Mouse (Mus musculus) liver, postnatal 0 days (tissue): ENCODE measurements around the gene Eml5. TPM values are rescaled to one million over a fixed set of nuclear protein-coding genes. Genes with fewer than 3 reads are reported as not detected.
A peak's percentile ranks its signal among the peaks of the same experiment; 100 is the strongest.

Experiments
- ATAC-seq: fragments of 200-750 bp; cut with Nextera tagmentation; 2 replicates; pipeline ENCODE4 v1.8.0; 2017; ENCODE audit warnings: mild to moderate bottlenecking, moderate library complexity
- DNase-seq: peaks from one replicate; pipeline ENCODE4 v3.0.0-alpha.2; 2016
- H3K27ac ChIP-seq: fragments of 300-500 bp; sonication (generic); 2 replicates; pipeline ENCODE4 v1.5.1; 2014; ENCODE audit warnings: antibody characterized with exemption, moderate library complexity, mild to moderate bottlenecking, low read depth
- H3K27me3 ChIP-seq: fragments of 300-500 bp; sonication (generic); 2 replicates; pipeline ENCODE4 v1.6.1; 2014; ENCODE audit warnings: low read length, control low read depth, mixed read lengths; ENCODE audit not compliant: insufficient read depth
- H3K36me3 ChIP-seq: fragments of 300-500 bp; sonication (generic); replicated peaks from 2 replicates; pipeline ENCODE4 v1.6.1; 2014; ENCODE audit warnings: mild to moderate bottlenecking, control low read depth, low read length, moderate library complexity, mixed read lengths; ENCODE audit not compliant: insufficient read depth
- H3K4me1 ChIP-seq: fragments of 300-500 bp; sonication (generic); 2 replicates; pipeline ENCODE4 v1.6.1; 2014; ENCODE audit warnings: antibody characterized with exemption, mild to moderate bottlenecking, control low read depth; ENCODE audit not compliant: insufficient read depth
- H3K4me2 ChIP-seq: fragments of 300-500 bp; sonication (generic); 2 replicates; pipeline ENCODE4 v1.6.1; 2014; ENCODE audit warnings: low read depth, mild to moderate bottlenecking, low read length, moderate library complexity, mixed read lengths
- H3K4me3 ChIP-seq: fragments of 300-500 bp; sonication (generic); 2 replicates; pipeline ENCODE4 v1.5.1; 2014; ENCODE audit warnings: low read depth, low read length
- H3K9ac ChIP-seq: fragments of 300-500 bp; sonication (generic); replicated peaks from 2 replicates; pipeline ENCODE4 v1.6.1; 2014; ENCODE audit warnings: mild to moderate bottlenecking, moderate library complexity
- H3K9me3 ChIP-seq: fragments of 300-500 bp; sonication (generic); 2 replicates; pipeline ENCODE4 v1.6.1; 2016; ENCODE audit warnings: mild to moderate bottlenecking, control low read depth, low read length, mixed read lengths
- CTCF ChIP-seq: sonication (generic); IDR thresholded peaks from 2 replicates; pipeline ENCODE4 v1.5.1; 2016; ENCODE audit warnings: antibody characterized with exemption, low read depth
- EP300 ChIP-seq: IDR thresholded peaks from 2 replicates; pipeline ENCODE4 v1.6.1; 2016; ENCODE audit warnings: antibody characterized with exemption, low read depth, mild to moderate bottlenecking
- WGBS: fragments of 180-500 bp; shearing (Covaris S2); extraction: QIAGEN DNeasy Blood & Tissue Kit; methylation state at CpG from one replicate; pipeline ENCODE4 v1.1.7; 2014; ENCODE audit not compliant: insufficient replicate concordance; 5-methylcytosine and 5-hydroxymethylcytosine counted together
- polyA plus RNA-seq: library from polyadenylated mRNA; unstranded; fragments of >200 nt; fragmentation: Nextera tagmentation; extraction: Ambion mirVana; gene quantifications from 2 replicates; pipeline ENCODE4 v1.2.1, GENCODE M21; 2015

Eml5 gene
- polyA plus RNA-seq, 1 experiment from 2014 or later, result 0.65 TPM

- Histone ChIP-seq H3K36me3 (no peaks in the 10 kb centered on the region), H3K4me1 (no peaks in the 10 kb centered on the region), H3K9me3 (no peaks in the 10 kb centered on the region), H3K4me3 (no peak overlapping the region), H3K27me3 (no peaks in the 10 kb centered on the region), H3K27ac (no peak overlapping the region), H3K9ac (no peak overlapping the region), H3K4me2 (no peak overlapping the region)
- TF ChIP-seq EP300 (no peak), CTCF (no peak)
- DNase-seq (no peak), ATAC-seq (no peak)
- 64% methylated on average over 2 of the region's 2 CpGs for WGBS
These were observed 26.1 kb downstream of the Eml5 start for GRCm38 (mm10) chr12:98875216-98875615.

DNA sequence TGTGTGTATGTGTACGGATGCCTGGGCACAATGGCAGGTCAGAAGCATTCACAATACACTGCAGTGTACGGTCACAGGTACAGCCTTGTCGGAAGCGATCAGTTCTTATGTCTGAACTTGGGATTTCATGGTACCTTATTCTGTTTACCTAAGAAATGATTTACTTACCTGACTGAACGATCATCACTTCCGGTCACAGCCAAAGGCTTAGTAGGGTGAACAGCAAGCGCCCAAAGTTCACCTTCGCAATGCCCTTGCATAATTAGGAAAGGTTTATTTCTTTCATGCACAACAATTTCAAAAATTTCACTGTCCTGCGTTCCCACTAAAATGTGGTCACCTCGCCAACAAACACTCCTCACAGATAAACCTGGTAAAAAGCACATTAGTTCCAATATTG is 28.4 kb downstream of the Eml5 start:
- no peaks in the 10 kb centered on the region for H3K36me3 ChIP-seq
- no peaks in the 10 kb centered on the region for H3K9me3 ChIP-seq
- DNase-seq (no peak), ATAC-seq (no peak)
- WGBS, result 82% methylated on average over 10 of the region's 10 CpGs
- no peaks in the 10 kb centered on the region for H3K4me1 ChIP-seq
- no peak overlapping the region for H3K4me3 ChIP-seq
- no peak overlapping the region for H3K4me2 ChIP-seq
- H3K27ac ChIP-seq, result no peak overlapping the region
- TF ChIP-seq EP300 (no peak), CTCF (no peak)
- no peaks in the 10 kb centered on the region for H3K27me3 ChIP-seq
- H3K9ac ChIP-seq, result no peak overlapping the region

DNA sequence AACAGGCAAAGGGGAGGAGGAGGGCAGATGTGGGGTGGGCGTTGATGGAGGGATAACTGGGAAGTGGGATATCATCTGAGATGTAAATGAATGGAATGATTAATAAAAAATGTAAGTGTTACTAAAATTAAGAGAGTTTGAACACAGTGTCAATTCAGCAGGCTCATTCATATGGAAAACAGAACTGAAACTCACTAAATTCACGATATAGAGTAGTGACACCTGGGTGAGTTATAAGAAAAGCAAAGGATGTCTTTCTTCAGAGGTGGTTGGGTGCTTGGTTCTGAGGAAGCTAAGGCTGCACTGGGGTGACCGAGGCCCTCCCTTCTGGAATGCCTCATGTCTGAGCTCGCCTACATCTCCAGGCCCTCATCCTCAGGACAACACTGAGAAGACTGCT is 37.8 kb downstream of the Eml5 start:
- Histone ChIP-seq H3K4me2 (no peak overlapping the region), H3K9me3 (peaks cover 2% of the 10 kb centered on the region; the same call in 1 of the 2 replicates), H3K9ac (no peak overlapping the region), H3K4me3 (no peak overlapping the region), H3K4me1 (no peaks in the 10 kb centered on the region), H3K27ac (no peak overlapping the region), H3K27me3 (no peaks in the 10 kb centered on the region), H3K36me3 (no peaks in the 10 kb centered on the region)
- DNase-seq (no peak), ATAC-seq (no peak)
- WGBS, result 68% methylated on average over 4 of the region's 4 CpGs
- TF ChIP-seq EP300 (no peak), CTCF (no peak)

DNA sequence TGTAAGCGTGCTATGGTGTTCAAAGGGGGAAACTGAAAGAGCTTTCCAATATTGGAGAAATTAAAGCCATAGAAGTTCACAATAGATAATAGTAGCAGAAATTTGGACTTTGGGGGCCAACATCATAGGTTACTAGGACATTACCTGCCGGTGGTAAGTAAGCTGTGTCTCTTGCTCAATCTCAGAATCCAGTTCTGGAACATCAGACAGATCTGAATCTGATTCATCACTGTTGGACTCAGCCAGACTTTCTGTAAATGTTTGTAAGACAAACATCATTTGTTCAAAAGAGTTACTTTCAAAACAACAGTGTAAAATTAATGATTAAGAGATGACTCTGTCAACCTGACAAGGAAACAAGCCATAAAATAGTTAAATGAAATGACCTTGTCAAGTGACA is 41.0 kb downstream of the Eml5 start:
- Histone ChIP-seq H3K9me3 (peaks cover 2% of the 10 kb centered on the region; the same call in 1 of the 2 replicates), H3K36me3 (no peaks in the 10 kb centered on the region), H3K4me2 (no peak overlapping the region), H3K27me3 (no peaks in the 10 kb centered on the region), H3K4me1 (no peaks in the 10 kb centered on the region), H3K27ac (no peak overlapping the region), H3K9ac (no peak overlapping the region), H3K4me3 (no peak overlapping the region)
- no peak for DNase-seq
- ATAC-seq, result peak; percentile 88
- no peak for TF ChIP-seq CTCF
- no peak for TF ChIP-seq EP300
- WGBS, result 62% methylated on average over 2 of the region's 2 CpGs

- Histone ChIP-seq H3K4me3 (no peak overlapping the region), H3K27ac (no peak overlapping the region), H3K9me3 (no peaks in the 10 kb centered on the region), H3K9ac (no peak overlapping the region), H3K4me2 (no peak overlapping the region), H3K27me3 (no peaks in the 10 kb centered on the region), H3K36me3 (no peaks in the 10 kb centered on the region), H3K4me1 (no peaks in the 10 kb centered on the region)
- 19% methylated on average over 3 of the region's 3 CpGs for WGBS
- no peak for ATAC-seq
- peak; percentile 66 for DNase-seq
- TF ChIP-seq CTCF, result peak; percentile 72
- TF ChIP-seq EP300, result no peak
These were observed 50.5 kb downstream of the Eml5 start for GRCm38 (mm10) chr12:98850767-98851166.

- Histone ChIP-seq H3K27ac (no peak overlapping the region), H3K4me1 (no peaks in the 10 kb centered on the region), H3K27me3 (no peaks in the 10 kb centered on the region), H3K9me3 (no peaks in the 10 kb centered on the region), H3K9ac (no peak overlapping the region), H3K4me2 (no peak overlapping the region), H3K36me3 (no peaks in the 10 kb centered on the region; the same call in 1 of the 2 replicates), H3K4me3 (no peak overlapping the region)
- ATAC-seq (no peak), DNase-seq (no peak)
- 84% methylated on average over 3 of the region's 3 CpGs for WGBS
- TF ChIP-seq CTCF (no peak), EP300 (no peak)
These were observed 56.5 kb downstream of the Eml5 start for GRCm38 (mm10) chr12:98844774-98845173.

DNA sequence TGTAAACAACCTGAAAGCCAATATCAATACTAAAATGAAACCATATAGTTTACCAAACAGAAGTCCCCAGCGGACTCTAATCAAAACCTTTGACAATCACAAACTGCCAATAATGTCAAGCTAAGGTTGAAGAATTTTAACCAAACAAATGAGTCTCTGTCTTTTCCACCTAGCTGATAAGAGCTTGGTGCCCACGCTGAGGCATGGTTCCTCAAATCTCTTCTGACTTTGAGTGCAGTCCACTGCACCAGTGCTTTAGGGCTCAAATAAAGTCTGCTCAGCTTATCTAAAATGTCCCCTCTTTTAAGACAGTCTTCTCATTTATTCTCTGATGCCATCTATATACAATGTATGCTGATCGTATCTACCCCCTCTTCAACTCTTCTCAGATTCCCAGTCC is 61.1 kb downstream of the Eml5 start:
- Histone ChIP-seq H3K9ac (no peak overlapping the region), H3K4me3 (no peak overlapping the region), H3K9me3 (no peaks in the 10 kb centered on the region), H3K27ac (no peak overlapping the region), H3K36me3 (no peaks in the 10 kb centered on the region; the same call in 1 of the 2 replicates), H3K27me3 (no peaks in the 10 kb centered on the region), H3K4me1 (no peaks in the 10 kb centered on the region), H3K4me2 (no peak overlapping the region)
- DNase-seq (no peak), ATAC-seq (no peak)
- TF ChIP-seq EP300 (no peak), CTCF (no peak)
- WGBS, result 59% methylated on average over 3 of the region's 3 CpGs
